Mouse (Mus musculus): ENCODE results near the gene Dusp16. TPM values are rescaled to one million over a fixed set of nuclear protein-coding genes. Genes with fewer than 3 reads are reported as not detected.

Gene Dusp16
- polyA plus RNA-seq, 1 experiment from 2014 or later: 5.3 TPM

DNA sequence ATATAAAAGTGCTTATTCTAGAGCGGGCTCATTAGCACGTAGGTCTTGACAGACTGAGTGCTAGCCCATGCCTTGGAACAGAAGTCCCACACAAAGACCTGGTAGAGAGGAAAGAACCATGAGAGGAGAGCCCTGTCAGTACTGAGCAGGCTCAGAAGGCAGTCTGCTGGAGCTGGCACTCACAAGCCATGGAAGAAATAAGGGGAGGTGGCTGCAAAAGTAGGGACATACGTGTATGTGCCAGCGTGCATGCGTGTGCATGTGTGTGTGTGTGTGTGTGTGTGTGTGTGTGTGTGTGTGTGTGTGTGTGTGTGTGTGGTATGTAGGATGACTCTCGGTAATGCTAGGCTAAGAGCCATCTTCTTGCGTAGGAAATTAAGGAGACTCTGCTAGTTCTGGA lies 69.1 kb downstream of the Dusp16 start:
- Histone ChIP-seq H3K9ac (replicated peaks) (no peak overlapping the region), H3K9me3 (ENCODE audit: low read length) (no peaks in the 10 kb centered on the region), H3K27me3 (ENCODE audit: insufficient read depth, low read length) (no peaks in the 10 kb centered on the region), H3K36me3 (replicated peaks; ENCODE audit: insufficient read depth, low read length) (peaks cover 24% of the 10 kb centered on the region), H3K4me2 (ENCODE audit: low read depth, low read length) (no peak overlapping the region), H3K4me3 (ENCODE audit: low read depth, low read length) (no peak overlapping the region), H3K4me1 (ENCODE audit: insufficient read depth) (peaks cover 9% of the 10 kb centered on the region), H3K27ac (ENCODE audit: low read depth) (peak overlapping the region; percentile 53)
- DNase-seq (no peak), ATAC-seq (no peak)
- TF ChIP-seq CTCF (IDR thresholded peaks at IDR 0.05; ENCODE audit: low read depth) (no peak), EP300 (IDR thresholded peaks at IDR 0.05; ENCODE audit: low read depth) (no peak)
- WGBS (ENCODE audit: insufficient replicate concordance): 96% methylated on average over 7 of the region's 7 CpGs

GRCm38 (mm10) chr6:134722906-134723305 lies 69.5 kb downstream of the Dusp16 start:
- Histone ChIP-seq H3K4me2 (ENCODE audit: low read depth, low read length) (no peak overlapping the region), H3K4me1 (ENCODE audit: insufficient read depth) (peaks cover 9% of the 10 kb centered on the region), H3K36me3 (replicated peaks; ENCODE audit: insufficient read depth, low read length) (peaks cover 24% of the 10 kb centered on the region), H3K4me3 (ENCODE audit: low read depth, low read length) (no peak overlapping the region), H3K27me3 (ENCODE audit: insufficient read depth, low read length) (no peaks in the 10 kb centered on the region), H3K9me3 (ENCODE audit: low read length) (no peaks in the 10 kb centered on the region), H3K27ac (ENCODE audit: low read depth) (peak overlapping the region; percentile 53; the same call in 1 of the 2 replicates), H3K9ac (replicated peaks) (no peak overlapping the region)
- 84% methylated on average over 8 of the region's 8 CpGs for WGBS (ENCODE audit: insufficient replicate concordance)
- TF ChIP-seq CTCF (IDR thresholded peaks at IDR 0.05; ENCODE audit: low read depth): no peak
- no peak for TF ChIP-seq EP300 (IDR thresholded peaks at IDR 0.05; ENCODE audit: low read depth)
- no peak for ATAC-seq
- no peak for DNase-seq

DNA sequence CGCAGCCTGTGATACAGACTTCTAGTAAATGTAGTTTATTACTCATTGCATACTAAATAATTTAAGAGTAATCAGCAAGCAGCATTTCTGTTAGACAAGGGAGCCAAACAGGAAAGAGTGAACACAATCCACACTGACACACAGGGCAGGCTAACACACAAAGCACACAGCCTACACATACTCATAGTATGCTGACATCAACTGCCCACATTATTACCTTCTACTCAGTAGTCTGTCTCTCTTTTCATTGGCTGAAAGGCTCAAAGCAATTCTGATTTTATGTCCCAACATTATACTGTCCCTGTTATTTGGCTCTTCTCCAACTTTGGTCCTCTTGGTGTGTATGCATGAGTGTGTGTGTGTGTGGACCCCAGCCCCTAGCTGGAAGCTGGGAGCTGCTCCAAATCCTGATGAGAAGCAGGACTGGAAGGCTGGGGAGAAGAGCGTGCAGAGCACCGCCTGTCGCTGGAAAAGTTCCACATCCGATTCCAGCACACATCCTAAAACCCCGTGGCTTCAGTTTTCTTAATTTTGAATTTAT lies 70.6 kb downstream of the Dusp16 start:
- Histone ChIP-seq H3K4me2 (ENCODE audit: low read depth, low read length) (no peak overlapping the region), H3K9me3 (ENCODE audit: low read length) (no peaks in the 10 kb centered on the region), H3K9ac (replicated peaks) (no peak overlapping the region), H3K36me3 (replicated peaks; ENCODE audit: insufficient read depth, low read length) (peaks cover 28% of the 10 kb centered on the region), H3K27me3 (ENCODE audit: insufficient read depth, low read length) (no peaks in the 10 kb centered on the region), H3K4me1 (ENCODE audit: insufficient read depth) (peaks cover 9% of the 10 kb centered on the region), H3K27ac (ENCODE audit: low read depth) (no peak overlapping the region), H3K4me3 (ENCODE audit: low read depth, low read length) (no peak overlapping the region)
- no peak for TF ChIP-seq EP300 (IDR thresholded peaks at IDR 0.05; ENCODE audit: low read depth)
- no peak for TF ChIP-seq CTCF (IDR thresholded peaks at IDR 0.05; ENCODE audit: low read depth)
- ATAC-seq (no peak), DNase-seq (no peak)
- 81% methylated on average over 6 of the region's 6 CpGs for WGBS (ENCODE audit: insufficient replicate concordance)

- peaks cover 33% of the 10 kb centered on the region for H3K36me3 ChIP-seq (replicated peaks; ENCODE audit: insufficient read depth, low read length)
- H3K27me3 ChIP-seq (ENCODE audit: insufficient read depth, low read length): no peaks in the 10 kb centered on the region
- H3K9me3 ChIP-seq (ENCODE audit: low read length): no peaks in the 10 kb centered on the region
- H3K27ac ChIP-seq (ENCODE audit: low read depth): no peak overlapping the region
- no peak for TF ChIP-seq CTCF (IDR thresholded peaks at IDR 0.05; ENCODE audit: low read depth)
- no peak for TF ChIP-seq EP300 (IDR thresholded peaks at IDR 0.05; ENCODE audit: low read depth)
- WGBS (ENCODE audit: insufficient replicate concordance): 81% methylated on average over 5 of the region's 5 CpGs
- no peak overlapping the region for H3K9ac ChIP-seq (replicated peaks)
- H3K4me2 ChIP-seq (ENCODE audit: low read depth, low read length): no peak overlapping the region
- DNase-seq (no peak), ATAC-seq (no peak)
- H3K4me3 ChIP-seq (ENCODE audit: low read depth, low read length): no peak overlapping the region
- H3K4me1 ChIP-seq (ENCODE audit: insufficient read depth): peaks cover 2% of the 10 kb centered on the region
Measured at GRCm38 (mm10) chr6:134720150-134720549, 72.3 kb downstream of the Dusp16 start.

- ATAC-seq (no peak), DNase-seq (no peak)
- Histone ChIP-seq H3K4me3 (ENCODE audit: low read depth, low read length) (no peak overlapping the region), H3K4me1 (ENCODE audit: insufficient read depth) (no peaks in the 10 kb centered on the region), H3K9me3 (ENCODE audit: low read length) (no peaks in the 10 kb centered on the region), H3K36me3 (replicated peaks; ENCODE audit: insufficient read depth, low read length) (peaks cover 33% of the 10 kb centered on the region), H3K27ac (ENCODE audit: low read depth) (no peak overlapping the region), H3K4me2 (ENCODE audit: low read depth, low read length) (no peak overlapping the region), H3K9ac (replicated peaks) (no peak overlapping the region), H3K27me3 (ENCODE audit: insufficient read depth, low read length) (no peaks in the 10 kb centered on the region)
- TF ChIP-seq CTCF (IDR thresholded peaks at IDR 0.05; ENCODE audit: low read depth) (no peak), EP300 (IDR thresholded peaks at IDR 0.05; ENCODE audit: low read depth) (no peak)
- WGBS (ENCODE audit: insufficient replicate concordance): 68% methylated on average over 5 of the region's 5 CpGs
Measured at GRCm38 (mm10) chr6:134719156-134719555, 73.3 kb downstream of the Dusp16 start.

DNA sequence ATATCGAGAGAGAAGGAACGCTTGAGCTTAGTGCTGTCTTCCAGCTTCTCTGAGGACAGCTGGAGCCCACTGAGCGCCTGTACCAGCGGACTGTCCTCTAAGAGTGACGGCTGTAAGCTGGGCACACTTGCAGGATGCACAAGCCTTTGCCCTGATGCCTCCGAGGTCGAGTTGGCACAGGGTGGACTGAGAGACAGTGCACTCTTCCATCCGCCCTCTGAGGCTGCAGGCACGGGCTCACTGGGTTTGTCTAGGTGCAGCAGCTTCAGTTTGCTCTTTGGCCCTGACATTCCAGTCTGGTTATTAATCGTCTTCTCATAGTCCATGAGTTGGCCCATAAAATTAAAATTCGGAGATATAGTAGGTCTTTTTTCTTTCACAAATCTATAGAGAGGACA lies 73.8 kb downstream of the Dusp16 start:
- Histone ChIP-seq H3K4me2 (ENCODE audit: low read depth, low read length) (no peak overlapping the region), H3K27ac (ENCODE audit: low read depth) (no peak overlapping the region), H3K27me3 (ENCODE audit: insufficient read depth, low read length) (no peaks in the 10 kb centered on the region), H3K36me3 (replicated peaks; ENCODE audit: insufficient read depth, low read length) (peaks cover 33% of the 10 kb centered on the region), H3K9me3 (ENCODE audit: low read length) (no peaks in the 10 kb centered on the region), H3K9ac (replicated peaks) (no peak overlapping the region), H3K4me1 (ENCODE audit: insufficient read depth) (no peaks in the 10 kb centered on the region), H3K4me3 (ENCODE audit: low read depth, low read length) (no peak overlapping the region)
- ATAC-seq (no peak), DNase-seq (no peak)
- 81% methylated on average over 11 of the region's 11 CpGs for WGBS (ENCODE audit: insufficient replicate concordance)
- TF ChIP-seq EP300 (IDR thresholded peaks at IDR 0.05; ENCODE audit: low read depth): no peak
- TF ChIP-seq CTCF (IDR thresholded peaks at IDR 0.05; ENCODE audit: low read depth): no peak

Measured in liver, postnatal 0 days (tissue).